Mouse (Mus musculus): ENCODE measurements around the gene Krt20.

- TF ChIP-seq CTCF (IDR thresholded peaks at IDR 0.05; ENCODE audit: borderline replicate concordance, extremely low read depth, insufficient read depth, insufficient read length), result no peak
- TF ChIP-seq POLR2A (IDR thresholded peaks at IDR 0.05; ENCODE audit: borderline replicate concordance, extremely low read depth, insufficient read depth, insufficient read length, poor library complexity, severe bottlenecking), result no peak
These were observed 35.5 kb upstream of the Krt20 start for GRCm38 (mm10) chr11:99473433-99473832.
